Mouse (Mus musculus): ENCODE measurements around the gene 4933421I07Rik. TPM values are rescaled to one million over a fixed set of nuclear protein-coding genes. Genes with fewer than 3 reads are reported as not detected.
A peak's percentile ranks its signal among the peaks of the same experiment; 100 is the strongest.

Gene 4933421I07Rik
- total and polyA plus RNA-seq, 3 experiments, result not detected

GRCm38 (mm10) chr7:42454640-42455039 is 6.7 kb upstream of the 4933421I07Rik start:
- Histone ChIP-seq H3K4me2 (ENCODE audit: insufficient read depth, low read depth, poor library complexity, severe bottlenecking) (no peak overlapping the region), H3K36me3 (replicated peaks in 1 of 2; ENCODE audit: control insufficient read depth in 1 of 2, insufficient read depth in 1 of 2, low read length in 1 of 2) (no peaks in the 10 kb centered on the region), H3K79me2 (replicated peaks; ENCODE audit: control insufficient read depth, extremely low read depth, insufficient read depth, poor library complexity, severe bottlenecking) (no peaks in the 10 kb centered on the region), H3K9ac (ENCODE audit: insufficient read depth, low read depth) (no peak overlapping the region), H3K27me3 (replicated peaks) (no peaks in the 10 kb centered on the region), H3K9me3 (replicated peaks; ENCODE audit: low read length) (peaks cover 7% of the 10 kb centered on the region), H3K27ac (ENCODE audit: insufficient read depth, low read depth) (no peak overlapping the region), H3K4me1 (ENCODE audit: control insufficient read depth in 1 of 2, insufficient read depth in 2 of 2) (no peaks in the 10 kb centered on the region), H3K4me3 (replicated peaks in 1 of 3; ENCODE audit: low read depth in 2 of 3, low read length in 2 of 3, poor library complexity in 1 of 3) (no peak overlapping the region)
- DNase-seq (ENCODE audit: extremely low read depth), result no peak
- in situ Hi-C loops (cut with MboI; ENCODE audit: low pct_ligation_motif_present, low pct_unique_long_range_greater_than_20kb, low sequenced_read_pairs) (no loop called here), dilution Hi-C loops (cut with MboI; ENCODE audit: extremely low pct_ligation_motif_present, extremely low pct_unique_long_range_greater_than_20kb, low sequenced_read_pairs) (no loop called here)
- TF ChIP-seq CTCF (conservative IDR thresholded peaks at IDR 0.05 in 1 of 2, IDR thresholded peaks at IDR 0.05 in 1 of 2; ENCODE audit: low read depth in 2 of 2, low read length in 2 of 2), result peak in 1 of 2 experiments; percentile 18; a peak in 2 of 4 replicates
- TF ChIP-seq E2F4 (IDR thresholded peaks at IDR 0.05; ENCODE audit: insufficient replicate concordance, low read depth, low read length), result no peak
- no peak for TF ChIP-seq USF1 (IDR thresholded peaks at IDR 0.05; ENCODE audit: low read depth, low read length)
- no peak for TF ChIP-seq CHD2 (IDR thresholded peaks at IDR 0.05; ENCODE audit: low read length)

DNA sequence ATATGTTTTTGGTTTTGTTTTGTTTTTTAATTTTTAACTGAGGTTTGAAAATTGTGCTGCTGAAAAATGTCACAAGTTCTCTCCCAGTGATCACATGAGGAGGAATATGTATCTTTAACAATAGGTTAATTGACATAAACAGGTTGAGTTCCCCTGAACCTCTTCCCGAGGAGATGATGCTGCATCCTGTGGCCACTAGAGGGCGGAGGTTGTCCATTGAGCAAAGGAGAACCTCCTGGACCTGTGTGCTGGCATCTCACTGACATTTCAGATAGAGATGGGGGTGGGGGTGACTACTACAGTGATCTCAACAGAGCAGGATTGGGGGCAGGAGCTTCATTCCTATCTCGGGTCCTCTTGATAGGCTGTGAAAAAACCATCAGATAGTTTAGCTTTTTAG is 2.7 kb upstream of the 4933421I07Rik start:
- H3K79me2 ChIP-seq (replicated peaks; ENCODE audit: control insufficient read depth, extremely low read depth, insufficient read depth, poor library complexity, severe bottlenecking), result no peaks in the 10 kb centered on the region
- no peak overlapping the region for H3K4me2 ChIP-seq (ENCODE audit: insufficient read depth, low read depth, poor library complexity, severe bottlenecking)
- dilution Hi-C loops (cut with MboI; ENCODE audit: extremely low pct_ligation_motif_present, extremely low pct_unique_long_range_greater_than_20kb, low sequenced_read_pairs) (no loop called here), in situ Hi-C loops (cut with MboI; ENCODE audit: low pct_ligation_motif_present, low pct_unique_long_range_greater_than_20kb, low sequenced_read_pairs) (no loop called here)
- no peaks in the 10 kb centered on the region for H3K27me3 ChIP-seq (replicated peaks)
- H3K27ac ChIP-seq (ENCODE audit: insufficient read depth, low read depth), result no peak overlapping the region
- no peaks in the 10 kb centered on the region for H3K4me1 ChIP-seq (ENCODE audit: control insufficient read depth in 1 of 2, insufficient read depth in 2 of 2)
- DNase-seq (ENCODE audit: extremely low read depth), result peak; percentile 21
- TF ChIP-seq RAD21 (IDR thresholded peaks at IDR 0.05; ENCODE audit: low read depth, low read length) (peak; percentile 63), SMC3 (IDR thresholded peaks at IDR 0.05; ENCODE audit: low read depth, low read length) (peak; percentile 46; the same call in 1 of the 2 replicates), CTCF (conservative IDR thresholded peaks at IDR 0.05 in 1 of 2, IDR thresholded peaks at IDR 0.05 in 1 of 2; ENCODE audit: low read depth in 2 of 2, low read length in 2 of 2) (peak; percentile 38 to 67; a peak in 2 of 4 replicates), BHLHE40 (IDR thresholded peaks at IDR 0.05; ENCODE audit: low read depth, low read length) (no peak)
- H3K36me3 ChIP-seq (replicated peaks in 1 of 2; ENCODE audit: control insufficient read depth in 1 of 2, insufficient read depth in 1 of 2, low read length in 1 of 2), result no peaks in the 10 kb centered on the region
- H3K9ac ChIP-seq (ENCODE audit: insufficient read depth, low read depth), result no peak overlapping the region
- H3K4me3 ChIP-seq (replicated peaks in 1 of 3; ENCODE audit: low read depth in 2 of 3, low read length in 2 of 3, poor library complexity in 1 of 3), result no peak overlapping the region
- peaks cover 30% of the 10 kb centered on the region for H3K9me3 ChIP-seq (replicated peaks; ENCODE audit: low read length)

DNA sequence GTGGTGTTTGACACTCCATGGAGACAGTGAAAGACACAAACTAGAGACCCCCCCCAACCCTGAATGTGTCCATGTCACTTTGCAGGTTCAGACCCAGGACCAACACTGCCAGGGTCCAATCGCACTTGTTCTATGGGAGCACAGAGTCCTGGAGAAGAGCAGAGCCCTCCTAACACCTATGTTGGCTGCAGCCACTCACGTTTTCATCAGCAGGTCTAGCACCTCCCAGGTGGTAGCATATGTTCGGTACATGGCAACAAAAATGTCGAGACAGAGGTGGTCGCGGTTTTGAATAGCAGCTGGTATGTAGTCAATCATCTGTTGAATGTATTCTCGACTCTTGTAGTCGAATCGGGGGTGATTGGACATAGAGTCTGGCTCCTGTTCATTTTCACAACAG is 568 bp downstream of the 4933421I07Rik start:
- TF ChIP-seq IRF4 (IDR thresholded peaks at IDR 0.05; ENCODE audit: low read depth, low read length) (no peak), ZMIZ1 (IDR thresholded peaks at IDR 0.05; ENCODE audit: low read depth, low read length) (no peak), ELF1 (IDR thresholded peaks at IDR 0.05; ENCODE audit: low read depth, low read length) (no peak), ZC3H11A (IDR thresholded peaks at IDR 0.05; ENCODE audit: low read depth, low read length) (no peak), PAX5 (IDR thresholded peaks at IDR 0.05; ENCODE audit: low read length) (no peak), SIN3A (IDR thresholded peaks at IDR 0.05; ENCODE audit: low read length) (no peak), E2F4 (IDR thresholded peaks at IDR 0.05; ENCODE audit: insufficient replicate concordance, low read depth, low read length) (no peak), RCOR1 (conservative IDR thresholded peaks at IDR 0.05; ENCODE audit: low read depth, low read length) (no peak), CHD2 (IDR thresholded peaks at IDR 0.05; ENCODE audit: low read length) (no peak), JUND (conservative IDR thresholded peaks at IDR 0.05; ENCODE audit: low read depth, low read length) (no peak), MAZ (IDR thresholded peaks at IDR 0.05; ENCODE audit: low read depth, low read length) (no peak), SMC3 (IDR thresholded peaks at IDR 0.05; ENCODE audit: low read depth, low read length) (no peak), MXI1 (IDR thresholded peaks at IDR 0.05; ENCODE audit: low read depth, low read length) (no peak), CTCF (conservative IDR thresholded peaks at IDR 0.05 in 1 of 2, IDR thresholded peaks at IDR 0.05 in 1 of 2; ENCODE audit: low read depth in 2 of 2, low read length in 2 of 2) (no peak), TCF12 (IDR thresholded peaks at IDR 0.05; ENCODE audit: low read depth, low read length) (no peak), USF1 (IDR thresholded peaks at IDR 0.05; ENCODE audit: low read depth, low read length) (no peak), USF2 (conservative IDR thresholded peaks at IDR 0.05; ENCODE audit: low read depth, low read length) (no peak)
- Histone ChIP-seq H3K79me2 (replicated peaks; ENCODE audit: control insufficient read depth, extremely low read depth, insufficient read depth, poor library complexity, severe bottlenecking) (no peaks in the 10 kb centered on the region), H3K9me3 (replicated peaks; ENCODE audit: low read length) (peaks cover 33% of the 10 kb centered on the region), H3K27me3 (replicated peaks) (no peaks in the 10 kb centered on the region), H3K9ac (ENCODE audit: insufficient read depth, low read depth) (no peak overlapping the region), H3K36me3 (replicated peaks in 1 of 2; ENCODE audit: control insufficient read depth in 1 of 2, insufficient read depth in 1 of 2, low read length in 1 of 2) (no peaks in the 10 kb centered on the region), H3K4me3 (replicated peaks in 1 of 3; ENCODE audit: low read depth in 2 of 3, low read length in 2 of 3, poor library complexity in 1 of 3) (no peak overlapping the region), H3K4me2 (ENCODE audit: insufficient read depth, low read depth, poor library complexity, severe bottlenecking) (no peak overlapping the region), H3K27ac (ENCODE audit: insufficient read depth, low read depth) (no peak overlapping the region), H3K4me1 (ENCODE audit: control insufficient read depth in 1 of 2, insufficient read depth in 2 of 2) (no peaks in the 10 kb centered on the region)
- in situ Hi-C loops (cut with MboI; ENCODE audit: low pct_ligation_motif_present, low pct_unique_long_range_greater_than_20kb, low sequenced_read_pairs) (no loop called here), dilution Hi-C loops (cut with MboI; ENCODE audit: extremely low pct_ligation_motif_present, extremely low pct_unique_long_range_greater_than_20kb, low sequenced_read_pairs) (no loop called here)
- no peak for DNase-seq (ENCODE audit: extremely low read depth)
